Mouse (Mus musculus): ENCODE data around the gene Qsox2. TPM values are rescaled to one million over a fixed set of nuclear protein-coding genes. Genes with fewer than 3 reads are reported as not detected.

Qsox2 gene
- polyA plus RNA-seq, 1 experiment from 2014 or later: 24.1 TPM

GRCm38 (mm10) chr2:26184352-26184751 is 53.0 kb downstream of the Qsox2 start:
- H3K9me3 ChIP-seq (replicated peaks; ENCODE audit: control insufficient read depth, low read length): no peaks in the 10 kb centered on the region
- no peaks in the 10 kb centered on the region for H3K36me3 ChIP-seq (ENCODE audit: control insufficient read depth, insufficient read depth, low read length)
- H3K27ac ChIP-seq (ENCODE audit: low read length): no peak overlapping the region
- no peaks in the 10 kb centered on the region for H3K4me1 ChIP-seq (ENCODE audit: control insufficient read depth, insufficient read depth, low read length)
- no peak overlapping the region for H3K4me3 ChIP-seq (replicated peaks; ENCODE audit: low read length)
- no peak overlapping the region for H3K4me2 ChIP-seq (ENCODE audit: low read depth, low read length)
- no peak for ATAC-seq (ENCODE audit: insufficient read depth, low FRiP score)
- no peak overlapping the region for H3K9ac ChIP-seq (ENCODE audit: low read length)
- H3K27me3 ChIP-seq (ENCODE audit: control insufficient read depth, insufficient read depth, low read length): no peaks in the 10 kb centered on the region
- 34% methylated on average over 3 of the region's 3 CpGs for WGBS

DNA sequence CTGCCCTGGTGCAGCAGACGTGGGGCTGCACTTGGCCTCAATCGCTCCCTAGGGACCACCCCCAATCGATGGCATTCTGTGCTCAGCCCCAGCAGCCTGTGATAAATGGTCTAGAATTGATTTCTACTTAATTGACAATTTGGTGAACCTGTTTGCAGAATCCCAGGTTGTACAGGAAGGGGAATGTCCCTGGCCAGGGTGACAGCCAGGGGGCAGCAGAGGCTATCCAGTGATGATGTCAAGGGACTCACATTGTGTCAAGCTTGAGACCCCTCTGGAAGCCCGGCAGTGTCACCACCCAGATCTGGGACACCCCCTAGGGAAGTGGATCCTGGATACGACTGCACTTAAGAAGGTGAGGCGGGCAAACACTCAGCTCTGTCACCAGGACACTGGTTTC is 54.7 kb downstream of the Qsox2 start:
- H3K36me3 ChIP-seq (ENCODE audit: control insufficient read depth, insufficient read depth, low read length): no peaks in the 10 kb centered on the region
- H3K9me3 ChIP-seq (replicated peaks; ENCODE audit: control insufficient read depth, low read length): no peaks in the 10 kb centered on the region
- 19% methylated on average over 6 of the region's 6 CpGs for whole genome bisulfite sequencing
- H3K4me2 ChIP-seq (ENCODE audit: low read depth, low read length): no peak overlapping the region
- H3K9ac ChIP-seq (ENCODE audit: low read length): no peak overlapping the region
- no peaks in the 10 kb centered on the region for H3K4me1 ChIP-seq (ENCODE audit: control insufficient read depth, insufficient read depth, low read length)
- no peak overlapping the region for H3K4me3 ChIP-seq (replicated peaks; ENCODE audit: low read length)
- H3K27me3 ChIP-seq (ENCODE audit: control insufficient read depth, insufficient read depth, low read length): no peaks in the 10 kb centered on the region
- no peak for ATAC-seq (ENCODE audit: insufficient read depth, low FRiP score)
- no peak overlapping the region for H3K27ac ChIP-seq (ENCODE audit: low read length)

DNA sequence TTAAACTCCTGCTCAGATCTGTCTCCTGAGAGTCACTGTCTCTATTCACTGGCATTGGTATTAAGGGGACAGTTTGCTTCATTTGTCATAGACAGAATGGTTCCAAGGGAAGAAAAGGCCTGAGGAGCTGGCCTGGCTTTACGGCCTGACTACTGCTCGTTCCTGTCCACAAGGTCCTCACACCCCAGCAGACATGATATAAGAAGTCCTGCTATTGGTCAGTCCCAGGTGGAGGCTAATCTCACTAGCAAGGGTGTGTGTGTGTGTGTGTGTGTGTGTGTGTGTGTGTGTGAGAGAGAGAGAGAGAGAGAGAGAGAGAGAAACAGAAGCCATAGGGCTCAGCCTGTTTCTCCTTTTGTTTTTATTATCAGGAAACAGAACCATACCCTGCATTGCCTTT is 60.1 kb downstream of the Qsox2 start:
- Histone ChIP-seq H3K36me3 (ENCODE audit: control insufficient read depth, insufficient read depth, low read length) (no peaks in the 10 kb centered on the region), H3K9ac (ENCODE audit: low read length) (no peak overlapping the region), H3K27me3 (ENCODE audit: control insufficient read depth, insufficient read depth, low read length) (no peaks in the 10 kb centered on the region), H3K9me3 (replicated peaks; ENCODE audit: control insufficient read depth, low read length) (no peaks in the 10 kb centered on the region), H3K4me3 (replicated peaks; ENCODE audit: low read length) (no peak overlapping the region), H3K4me1 (ENCODE audit: control insufficient read depth, insufficient read depth, low read length) (no peaks in the 10 kb centered on the region), H3K27ac (ENCODE audit: low read length) (no peak overlapping the region), H3K4me2 (ENCODE audit: low read depth, low read length) (no peak overlapping the region)
- WGBS: 30% methylated on average over 2 of the region's 2 CpGs
- ATAC-seq (ENCODE audit: insufficient read depth, low FRiP score): no peak

DNA sequence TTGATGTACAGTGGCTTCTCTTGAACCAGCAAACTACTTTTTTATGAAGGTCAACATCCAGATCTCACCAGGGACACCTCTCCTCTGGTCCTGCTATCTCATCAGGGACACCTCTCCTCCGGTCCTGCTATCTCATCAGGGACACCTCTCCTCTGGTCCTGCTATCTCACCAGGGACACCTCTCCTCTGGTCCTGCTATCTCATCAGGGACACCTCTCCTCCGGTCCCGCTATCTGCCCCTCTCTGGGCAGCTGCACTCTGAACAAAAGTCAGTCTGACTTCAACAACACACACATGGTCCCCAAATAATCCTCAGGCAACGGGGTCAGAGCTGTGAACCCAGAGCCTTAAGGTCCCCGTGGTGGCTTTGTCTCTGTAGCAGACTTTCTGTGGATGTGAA is 60.6 kb downstream of the Qsox2 start:
- Histone ChIP-seq H3K9ac (ENCODE audit: low read length) (no peak overlapping the region), H3K27me3 (ENCODE audit: control insufficient read depth, insufficient read depth, low read length) (no peaks in the 10 kb centered on the region), H3K4me1 (ENCODE audit: control insufficient read depth, insufficient read depth, low read length) (no peaks in the 10 kb centered on the region), H3K36me3 (ENCODE audit: control insufficient read depth, insufficient read depth, low read length) (no peaks in the 10 kb centered on the region), H3K27ac (ENCODE audit: low read length) (no peak overlapping the region), H3K4me2 (ENCODE audit: low read depth, low read length) (no peak overlapping the region), H3K4me3 (replicated peaks; ENCODE audit: low read length) (no peak overlapping the region), H3K9me3 (replicated peaks; ENCODE audit: control insufficient read depth, low read length) (no peaks in the 10 kb centered on the region)
- no peak for ATAC-seq (ENCODE audit: insufficient read depth, low FRiP score)
- WGBS: 51% methylated on average over 5 of the region's 5 CpGs

DNA sequence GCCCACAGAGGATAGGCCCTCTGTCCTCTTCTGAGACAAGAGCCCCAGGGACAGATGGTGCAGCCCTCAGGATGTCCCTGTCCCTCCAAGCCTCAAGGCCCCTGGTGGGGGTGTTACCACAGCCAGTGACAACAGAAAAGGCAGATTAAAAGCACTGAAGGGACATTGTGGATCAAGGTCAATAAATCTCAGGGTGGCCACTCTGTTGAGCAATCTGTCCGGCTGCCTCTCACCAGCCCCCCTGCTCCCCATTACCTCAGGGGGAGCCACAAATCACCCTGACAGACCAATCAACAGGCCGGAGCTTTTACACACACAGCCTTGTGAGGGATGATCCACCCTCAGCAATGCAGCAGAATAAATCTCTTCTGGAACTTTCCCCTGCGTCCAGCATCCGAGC is 62.1 kb downstream of the Qsox2 start:
- no peaks in the 10 kb centered on the region for H3K9me3 ChIP-seq (replicated peaks; ENCODE audit: control insufficient read depth, low read length)
- WGBS: 18% methylated on average over 4 of the region's 4 CpGs
- no peak for ATAC-seq (ENCODE audit: insufficient read depth, low FRiP score)

GRCm38 (mm10) chr2:26172166-26172565 is 65.2 kb downstream of the Qsox2 start:
- Histone ChIP-seq H3K27me3 (ENCODE audit: control insufficient read depth, insufficient read depth, low read length) (no peaks in the 10 kb centered on the region), H3K4me3 (replicated peaks; ENCODE audit: low read length) (no peak overlapping the region), H3K9ac (ENCODE audit: low read length) (no peak overlapping the region), H3K27ac (ENCODE audit: low read length) (no peak overlapping the region), H3K4me1 (ENCODE audit: control insufficient read depth, insufficient read depth, low read length) (no peaks in the 10 kb centered on the region), H3K9me3 (replicated peaks; ENCODE audit: control insufficient read depth, low read length) (no peaks in the 10 kb centered on the region), H3K36me3 (ENCODE audit: control insufficient read depth, insufficient read depth, low read length) (no peaks in the 10 kb centered on the region), H3K4me2 (ENCODE audit: low read depth, low read length) (no peak overlapping the region)
- ATAC-seq (ENCODE audit: insufficient read depth, low FRiP score): no peak
- WGBS: 71% methylated on average over 2 of the region's 2 CpGs

More for the DNA sequence above, 62.1 kb downstream of the Qsox2 start:
- H3K9ac ChIP-seq (ENCODE audit: low read length): no peak overlapping the region; the same call in 1 of the 2 replicates
- H3K36me3 ChIP-seq (ENCODE audit: control insufficient read depth, insufficient read depth, low read length): no peaks in the 10 kb centered on the region
- H3K4me3 ChIP-seq (replicated peaks; ENCODE audit: low read length): no peak overlapping the region
- H3K4me1 ChIP-seq (ENCODE audit: control insufficient read depth, insufficient read depth, low read length): no peaks in the 10 kb centered on the region
- H3K27ac ChIP-seq (ENCODE audit: low read length): no peak overlapping the region
- H3K27me3 ChIP-seq (ENCODE audit: control insufficient read depth, insufficient read depth, low read length): no peaks in the 10 kb centered on the region
- no peak overlapping the region for H3K4me2 ChIP-seq (ENCODE audit: low read depth, low read length)

- Histone ChIP-seq H3K9me3 (replicated peaks; ENCODE audit: control insufficient read depth, low read length) (no peaks in the 10 kb centered on the region), H3K4me3 (replicated peaks; ENCODE audit: low read length) (no peak overlapping the region), H3K27ac (ENCODE audit: low read length) (no peak overlapping the region), H3K27me3 (ENCODE audit: control insufficient read depth, insufficient read depth, low read length) (no peaks in the 10 kb centered on the region), H3K4me2 (ENCODE audit: low read depth, low read length) (no peak overlapping the region), H3K4me1 (ENCODE audit: control insufficient read depth, insufficient read depth, low read length) (no peaks in the 10 kb centered on the region), H3K36me3 (ENCODE audit: control insufficient read depth, insufficient read depth, low read length) (no peaks in the 10 kb centered on the region), H3K9ac (ENCODE audit: low read length) (no peak overlapping the region)
- 55% methylated on average over 2 of the region's 2 CpGs for WGBS
- ATAC-seq (ENCODE audit: insufficient read depth, low FRiP score): no peak
Observed at GRCm38 (mm10) chr2:26170376-26170775, 66.9 kb downstream of the Qsox2 start.

DNA sequence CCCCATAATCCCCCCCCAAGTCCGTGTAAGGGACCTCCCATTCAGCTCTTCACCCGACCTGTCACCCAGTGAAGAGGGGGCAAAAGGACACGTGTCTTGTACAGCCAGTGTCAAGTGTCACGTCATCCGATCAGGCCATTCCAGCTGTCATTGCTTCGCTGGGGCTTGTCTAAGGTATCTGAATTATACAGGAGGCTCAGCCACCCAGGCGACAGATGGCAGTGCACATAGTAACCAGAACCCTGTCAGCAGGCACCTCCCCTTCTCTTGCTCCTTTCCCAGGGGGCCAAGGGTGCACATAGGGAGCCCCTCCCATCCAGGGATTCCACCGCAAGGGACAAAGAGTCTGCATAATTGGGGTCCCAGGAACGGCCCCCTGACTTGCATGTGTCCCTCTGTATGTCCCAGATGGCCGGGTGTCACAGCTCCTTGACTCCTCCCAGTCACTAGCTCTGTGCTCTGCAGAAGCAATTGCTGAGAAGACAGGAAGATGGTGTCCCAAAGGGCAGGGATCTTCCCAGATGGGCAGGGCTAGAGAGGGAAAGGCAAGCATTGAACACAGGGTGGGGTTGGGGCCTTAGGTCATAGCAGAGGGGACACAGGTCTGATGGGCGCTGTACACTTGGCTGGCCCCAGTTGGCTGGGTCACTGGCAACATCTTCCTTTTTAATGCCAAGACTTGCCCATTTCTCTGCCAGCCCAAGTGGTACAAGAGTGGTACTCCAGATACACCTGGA is 68.3 kb downstream of the Qsox2 start:
- H3K4me2 ChIP-seq (ENCODE audit: low read depth, low read length): no peak overlapping the region
- H3K9ac ChIP-seq (ENCODE audit: low read length): no peak overlapping the region
- 0 out of 2 replicates have a peak, but pooled peaks have one; percentile 30 for ATAC-seq (ENCODE audit: insufficient read depth, low FRiP score)
- no peaks in the 10 kb centered on the region for H3K4me1 ChIP-seq (ENCODE audit: control insufficient read depth, insufficient read depth, low read length)
- no peak overlapping the region for H3K4me3 ChIP-seq (replicated peaks; ENCODE audit: low read length)
- H3K36me3 ChIP-seq (ENCODE audit: control insufficient read depth, insufficient read depth, low read length): no peaks in the 10 kb centered on the region
- no peak overlapping the region for H3K27ac ChIP-seq (ENCODE audit: low read length)
- H3K27me3 ChIP-seq (ENCODE audit: control insufficient read depth, insufficient read depth, low read length): no peaks in the 10 kb centered on the region
- WGBS: 33% methylated on average over 11 of the region's 11 CpGs
- H3K9me3 ChIP-seq (replicated peaks; ENCODE audit: control insufficient read depth, low read length): no peaks in the 10 kb centered on the region

GRCm38 (mm10) chr2:26166890-26167289 is 70.4 kb downstream of the Qsox2 start:
- H3K27ac ChIP-seq (ENCODE audit: low read length): no peak overlapping the region
- no peak overlapping the region for H3K4me2 ChIP-seq (ENCODE audit: low read depth, low read length)
- H3K36me3 ChIP-seq (ENCODE audit: control insufficient read depth, insufficient read depth, low read length): no peaks in the 10 kb centered on the region
- ATAC-seq (ENCODE audit: insufficient read depth, low FRiP score): no peak
- no peaks in the 10 kb centered on the region for H3K9me3 ChIP-seq (replicated peaks; ENCODE audit: control insufficient read depth, low read length)
- no peaks in the 10 kb centered on the region for H3K27me3 ChIP-seq (ENCODE audit: control insufficient read depth, insufficient read depth, low read length)
- 73% methylated on average over 3 of the region's 3 CpGs for WGBS
- H3K9ac ChIP-seq (ENCODE audit: low read length): no peak overlapping the region
- H3K4me1 ChIP-seq (ENCODE audit: control insufficient read depth, insufficient read depth, low read length): no peaks in the 10 kb centered on the region
- H3K4me3 ChIP-seq (replicated peaks; ENCODE audit: low read length): no peak overlapping the region
